Mouse (Mus musculus): ENCODE data around the gene Atad5. TPM values are rescaled to one million over a fixed set of nuclear protein-coding genes. Genes with fewer than 3 reads are reported as not detected.

Atad5 gene
- total and polyA plus RNA-seq, 3 experiments: 17.1 to 66.9 (median 22.6) TPM

DNA sequence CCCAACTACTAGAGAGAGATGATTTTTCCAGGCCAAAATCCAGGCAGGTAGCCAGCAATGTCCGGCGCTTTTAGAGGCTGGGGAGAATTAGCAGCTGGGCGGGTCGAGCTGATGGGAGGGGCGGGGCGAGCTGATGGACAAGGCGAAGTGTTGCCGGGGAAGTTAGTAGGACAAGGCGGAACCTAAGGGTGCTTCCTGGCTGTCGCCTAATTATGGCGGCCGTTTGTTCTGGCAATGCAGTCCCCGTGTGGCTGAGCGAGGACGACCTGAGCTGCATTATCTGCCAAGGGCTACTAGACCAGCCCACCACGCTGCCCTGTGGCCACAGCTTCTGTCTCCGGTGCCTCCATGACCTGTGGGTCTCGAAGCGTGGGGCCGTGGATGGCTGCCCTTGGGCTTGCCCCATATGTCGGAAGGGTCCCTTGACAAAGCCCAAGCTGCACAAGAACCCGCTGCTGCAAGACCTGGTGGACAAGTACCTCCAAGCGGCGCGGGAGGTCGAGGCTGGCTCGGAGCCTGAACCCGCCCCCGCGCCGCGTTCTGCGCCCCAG, 94.6 kb downstream of the Atad5 start, which contains the start of gene Rnf135:
Gene Rnf135 (plus strand): TSS at position 147 of the 551 bp plus-strand sequence.
- peak; percentile 96 to 99 for TF ChIP-seq POLR2A (IDR thresholded peaks at IDR 0.05; ENCODE audit: control insufficient read depth in 1 of 2, insufficient read depth in 1 of 2, low read depth in 1 of 2, low read length in 2 of 2, poor library complexity in 1 of 2)
- TF ChIP-seq ELF1 (IDR thresholded peaks at IDR 0.05; ENCODE audit: low read depth, low read length): peak; percentile 79
- TF ChIP-seq TAL1 (IDR thresholded peaks at IDR 0.05; ENCODE audit: low read length): no peak
- TF ChIP-seq POLR2AphosphoS2 (IDR thresholded peaks at IDR 0.05; ENCODE audit: low read length): peak; percentile 92
- TF ChIP-seq NELFE (IDR thresholded peaks at IDR 0.05; ENCODE audit: low read depth, low read length): peak; percentile 95
- no peak for TF ChIP-seq JUND (IDR thresholded peaks at IDR 0.05; ENCODE audit: low read depth, low read length)
- TF ChIP-seq POLR2AphosphoS5 (IDR thresholded peaks at IDR 0.05; ENCODE audit: borderline replicate concordance, low read depth, low read length): 0 out of 2 replicates have a peak, but pooled peaks have one; percentile 81
- peak; percentile 47 for TF ChIP-seq MAX (IDR thresholded peaks at IDR 0.05; ENCODE audit: low read length)
- TF ChIP-seq SIN3A (IDR thresholded peaks at IDR 0.05; ENCODE audit: low read length): peak; percentile 60
- peak; percentile 67 for TF ChIP-seq TCF12 (IDR thresholded peaks at IDR 0.05; ENCODE audit: low read depth, low read length)
- TF ChIP-seq ZMIZ1 (IDR thresholded peaks at IDR 0.05; ENCODE audit: low read depth, low read length): peak; percentile 93
- no peak for TF ChIP-seq MYB (IDR thresholded peaks at IDR 0.05; ENCODE audit: low read depth, low read length)
- no peak for TF ChIP-seq USF2 (IDR thresholded peaks at IDR 0.05; ENCODE audit: borderline replicate concordance in 1 of 2, insufficient read depth in 1 of 2, low read depth in 1 of 2, low read length in 2 of 2)
- no peak for TF ChIP-seq ZC3H11A (IDR thresholded peaks at IDR 0.05; ENCODE audit: low read depth, low read length)
- TF ChIP-seq HCFC1 (IDR thresholded peaks at IDR 0.05; ENCODE audit: low read depth, low read length): peak; percentile 70
- TF ChIP-seq NRF1 (IDR thresholded peaks at IDR 0.05; ENCODE audit: insufficient read depth, low read depth, low read length, poor library complexity, severe bottlenecking): no peak
- TF ChIP-seq MYC (IDR thresholded peaks at IDR 0.05; ENCODE audit: low read depth, low read length): peak; percentile 50; the same call in 1 of the 2 replicates
- TF ChIP-seq EP300 (IDR thresholded peaks at IDR 0.05; ENCODE audit: low read depth in 1 of 2, low read length in 2 of 2): peak in 1 of 2 experiments; percentile 45; a peak in 1 of 4 replicates
- peaks cover 0 to 9% of the 10 kb centered on the region in 2 experiments; a peak in 2 of 4 replicates for H3K36me3 ChIP-seq (ENCODE audit: control insufficient read depth in 1 of 2, insufficient read depth in 2 of 2, low read length in 2 of 2)
- H3K27me3 ChIP-seq (ENCODE audit: control insufficient read depth in 1 of 2, insufficient read depth in 2 of 2, low read length in 2 of 2): no peaks in the 10 kb centered on the region
- peaks cover 4% of the 10 kb centered on the region; the same call in 1 of the 2 replicates for H3K79me2 ChIP-seq (ENCODE audit: control insufficient read depth, insufficient read depth, low read length, poor library complexity)
- peaks cover 2 to 11% of the 10 kb centered on the region in 2 experiments; a peak in 3 of 4 replicates for H3K4me1 ChIP-seq (ENCODE audit: control insufficient read depth in 1 of 2, insufficient read depth in 2 of 2, low read length in 2 of 2)
- H3K9ac ChIP-seq (ENCODE audit: control insufficient read depth, low read depth, low read length, poor library complexity, severe bottlenecking): peak within 1 kb of the TSS; percentile 88
- peak within 1 kb of the TSS; percentile 77 for H3K27ac ChIP-seq (ENCODE audit: control insufficient read depth, low read depth, low read length)
- H3K9me3 ChIP-seq (replicated peaks; ENCODE audit: insufficient read depth, low read length): no peaks in the 10 kb centered on the region
- DNase-seq (ENCODE audit: low read depth, low spot score): peak; percentile 97
- peak within 1 kb of the TSS; percentile 90 to 91 for H3K4me3 ChIP-seq (ENCODE audit: control insufficient read depth in 1 of 2, insufficient read depth in 1 of 2, low read depth in 2 of 2, low read length in 2 of 2)

- Histone ChIP-seq H3K9ac (ENCODE audit: control insufficient read depth, low read depth, low read length, poor library complexity, severe bottlenecking) (peak overlapping the region; percentile 88), H3K4me1 (ENCODE audit: control insufficient read depth in 1 of 2, insufficient read depth in 2 of 2, low read length in 2 of 2) (peaks cover 2 to 11% of the 10 kb centered on the region in 2 experiments; a peak in 3 of 4 replicates), H3K27me3 (ENCODE audit: control insufficient read depth in 1 of 2, insufficient read depth in 2 of 2, low read length in 2 of 2) (no peaks in the 10 kb centered on the region), H3K9me3 (replicated peaks; ENCODE audit: insufficient read depth, low read length) (no peaks in the 10 kb centered on the region), H3K79me2 (ENCODE audit: control insufficient read depth, insufficient read depth, low read length, poor library complexity) (peaks cover 4% of the 10 kb centered on the region; the same call in 1 of the 2 replicates), H3K4me3 (ENCODE audit: control insufficient read depth in 1 of 2, insufficient read depth in 1 of 2, low read depth in 2 of 2, low read length in 2 of 2) (peak overlapping the region; percentile 90 to 91), H3K27ac (ENCODE audit: control insufficient read depth, low read depth, low read length) (peak overlapping the region; percentile 77; the same call in 1 of the 2 replicates), H3K36me3 (ENCODE audit: control insufficient read depth in 1 of 2, insufficient read depth in 2 of 2, low read length in 2 of 2) (peaks cover 0 to 9% of the 10 kb centered on the region in 2 experiments; a peak in 2 of 4 replicates)
- DNase-seq (ENCODE audit: low read depth, low spot score): peak; percentile 46
- TF ChIP-seq ZNF384 (IDR thresholded peaks at IDR 0.05; ENCODE audit: low read depth, low read length) (no peak), POLR2AphosphoS2 (IDR thresholded peaks at IDR 0.05; ENCODE audit: low read length) (no peak), MAFK (IDR thresholded peaks at IDR 0.05; ENCODE audit: borderline replicate concordance, low read depth, low read length) (no peak), GABPA (IDR thresholded peaks at IDR 0.05; ENCODE audit: low read depth, low read length) (no peak), MAX (IDR thresholded peaks at IDR 0.05; ENCODE audit: low read length) (no peak), ELF1 (IDR thresholded peaks at IDR 0.05; ENCODE audit: low read depth, low read length) (no peak), CHD2 (IDR thresholded peaks at IDR 0.05; ENCODE audit: low read length) (no peak), MXI1 (IDR thresholded peaks at IDR 0.05; ENCODE audit: low read depth, low read length) (no peak), BHLHE40 (IDR thresholded peaks at IDR 0.05; ENCODE audit: borderline replicate concordance, low read depth, low read length) (no peak), ZC3H11A (IDR thresholded peaks at IDR 0.05; ENCODE audit: low read depth, low read length) (no peak)
Measured at GRCm38 (mm10) chr11:80184531-80185071, 95.4 kb downstream of the Atad5 start.
